Mouse (Mus musculus) forebrain, embryonic 11.5 days (tissue): ENCODE data around the gene Pik3ip1. TPM values are rescaled to one million over a fixed set of nuclear protein-coding genes. Genes with fewer than 3 reads are reported as not detected.

ENCODE experiments used
- ATAC-seq: fragments of 200-750 bp; cut with Nextera tagmentation; replicated peaks from 2 replicates; pipeline ENCODE4 v1.8.0; 2017; ENCODE audit warnings: moderate TSS enrichment; ENCODE audit not compliant: low FRiP score
- DNase-seq: peaks from one replicate; pipeline ENCODE4 v3.0.0-alpha.2; 2017; ENCODE audit warnings: low spot score
- H3K27ac ChIP-seq: fragments of 300-500 bp; sonication (generic); 2 replicates; pipeline ENCODE4 v1.5.1; 2014; ENCODE audit warnings: low read depth, low read length
- H3K27me3 ChIP-seq: fragments of 300-500 bp; sonication (generic); 2 replicates; pipeline ENCODE4 v1.6.1; 2014; ENCODE audit warnings: mild to moderate bottlenecking, low read length, mixed read lengths; ENCODE audit not compliant: control insufficient read depth, insufficient read depth
- H3K36me3 ChIP-seq: fragments of 300-500 bp; sonication (generic); 2 replicates; pipeline ENCODE4 v1.6.1; 2014; ENCODE audit warnings: mild to moderate bottlenecking, low read length, moderate library complexity, mixed read lengths; ENCODE audit not compliant: control insufficient read depth, insufficient read depth
- H3K4me1 ChIP-seq: fragments of 300-500 bp; sonication (generic); replicated peaks from 2 replicates; pipeline ENCODE4 v1.6.1; 2014; ENCODE audit warnings: low read length, mixed read lengths; ENCODE audit not compliant: control insufficient read depth, insufficient read depth
- H3K4me2 ChIP-seq: fragments of 300-500 bp; sonication (generic); 2 replicates; pipeline ENCODE4 v1.6.1; 2014; ENCODE audit warnings: low read depth, mild to moderate bottlenecking, low read length, moderate library complexity, mixed read lengths; ENCODE audit not compliant: severe bottlenecking
- H3K4me3 ChIP-seq: fragments of 300-500 bp; sonication (generic); 2 replicates; pipeline ENCODE4 v1.5.1; 2014; ENCODE audit warnings: low read depth, low read length
- H3K9ac ChIP-seq: fragments of 300-500 bp; sonication (generic); 2 replicates; pipeline ENCODE4 v1.6.1; 2014; ENCODE audit warnings: low read length
- H3K9me3 ChIP-seq: fragments of 300-500 bp; sonication (generic); 2 replicates; pipeline ENCODE4 v1.6.1; 2016; ENCODE audit warnings: low read length, mixed read lengths; ENCODE audit not compliant: control insufficient read depth
- WGBS: fragments of 180-500 bp; shearing (Covaris S2); extraction: QIAGEN DNeasy Blood & Tissue Kit; methylation state at CpG from one replicate; pipeline ENCODE4 v1.1.7; 2014; 5-methylcytosine and 5-hydroxymethylcytosine counted together
- polyA plus RNA-seq: library from polyadenylated mRNA; unstranded; fragments of >200 nt; fragmentation: Nextera tagmentation; extraction: Ambion mirVana; gene quantifications from 2 replicates; pipeline ENCODE4 v1.2.1, GENCODE M21; 2014

Gene Pik3ip1
- polyA plus RNA-seq, 1 experiment from 2014 or later, result 9.7 TPM

GRCm38 (mm10) chr11:3310789-3311585 lies 19.2 kb upstream of the Pik3ip1 start:
- Histone ChIP-seq H3K36me3 (peaks cover 33% of the 10 kb centered on the region), H3K9me3 (no peaks in the 10 kb centered on the region), H3K27ac (no peak overlapping the region), H3K4me2 (no peak overlapping the region), H3K27me3 (no peaks in the 10 kb centered on the region), H3K4me3 (no peak overlapping the region), H3K4me1 (no peaks in the 10 kb centered on the region), H3K9ac (no peak overlapping the region)
- DNase-seq (peak; percentile 39), ATAC-seq (no peak)
- 92% methylated on average over 10 of the region's 10 CpGs for WGBS

GRCm38 (mm10) chr11:3311586-3312347 lies 18.4 kb upstream of the Pik3ip1 start:
- H3K36me3 ChIP-seq, result peaks cover 29% of the 10 kb centered on the region

GRCm38 (mm10) chr11:3313294-3313693 lies 16.9 kb upstream of the Pik3ip1 start:
- no peaks in the 10 kb centered on the region for H3K9me3 ChIP-seq
- peaks cover 17% of the 10 kb centered on the region for H3K36me3 ChIP-seq
- no peak overlapping the region for H3K4me3 ChIP-seq
- H3K4me1 ChIP-seq, result no peaks in the 10 kb centered on the region
- H3K4me2 ChIP-seq, result no peak overlapping the region
- no peak for ATAC-seq
- peak; percentile 35 for DNase-seq
- 91% methylated on average over 1 of the region's 1 CpGs for WGBS
- H3K27ac ChIP-seq, result no peak overlapping the region
- H3K9ac ChIP-seq, result no peak overlapping the region
- H3K27me3 ChIP-seq, result no peaks in the 10 kb centered on the region

More at GRCm38 (mm10) chr11:3311586-3312347, 18.4 kb upstream of the Pik3ip1 start:
- Histone ChIP-seq H3K4me3 (no peak overlapping the region), H3K9ac (no peak overlapping the region), H3K4me2 (no peak overlapping the region), H3K9me3 (no peaks in the 10 kb centered on the region), H3K27ac (no peak overlapping the region), H3K27me3 (no peaks in the 10 kb centered on the region), H3K4me1 (no peaks in the 10 kb centered on the region)
- DNase-seq (peak; percentile 50), ATAC-seq (no peak)
- WGBS, result 87% methylated on average over 10 of the region's 10 CpGs

- H3K27ac ChIP-seq, result no peak overlapping the region
- H3K4me1 ChIP-seq, result no peaks in the 10 kb centered on the region
- ATAC-seq, result 0 out of 2 replicates have a peak, but pooled peaks have one; percentile 35
- WGBS, result 33% methylated on average over 2 of the region's 2 CpGs
- no peak overlapping the region for H3K9ac ChIP-seq
- H3K4me2 ChIP-seq, result no peak overlapping the region
- no peaks in the 10 kb centered on the region for H3K9me3 ChIP-seq
- peak; percentile 75 for DNase-seq
- H3K36me3 ChIP-seq, result peaks cover 13% of the 10 kb centered on the region
- H3K4me3 ChIP-seq, result no peak overlapping the region
- no peaks in the 10 kb centered on the region for H3K27me3 ChIP-seq
These were observed 16.1 kb upstream of the Pik3ip1 start for GRCm38 (mm10) chr11:3314148-3314547.

GRCm38 (mm10) chr11:3318286-3318685 lies 11.9 kb upstream of the Pik3ip1 start:
- no peaks in the 10 kb centered on the region for H3K9me3 ChIP-seq
- no peak for ATAC-seq
- H3K4me3 ChIP-seq, result no peak overlapping the region
- H3K36me3 ChIP-seq, result no peaks in the 10 kb centered on the region
- H3K9ac ChIP-seq, result no peak overlapping the region
- H3K27ac ChIP-seq, result no peak overlapping the region
- no peak for DNase-seq
- H3K4me1 ChIP-seq, result no peaks in the 10 kb centered on the region
- no peak overlapping the region for H3K4me2 ChIP-seq
- no peaks in the 10 kb centered on the region for H3K27me3 ChIP-seq
- WGBS, result 95% methylated on average over 3 of the region's 3 CpGs

- H3K4me3 ChIP-seq, result no peak overlapping the region
- WGBS, result 82% methylated on average over 5 of the region's 5 CpGs
- H3K4me2 ChIP-seq, result no peak overlapping the region
- H3K9me3 ChIP-seq, result no peaks in the 10 kb centered on the region
- H3K36me3 ChIP-seq, result no peaks in the 10 kb centered on the region
- no peak overlapping the region for H3K9ac ChIP-seq
- ATAC-seq (no peak), DNase-seq (no peak)
- H3K27ac ChIP-seq, result no peak overlapping the region
- no peaks in the 10 kb centered on the region for H3K27me3 ChIP-seq
- H3K4me1 ChIP-seq, result peaks cover 11% of the 10 kb centered on the region; the same call in 1 of the 2 replicates
These were observed 1.9 kb upstream of the Pik3ip1 start for GRCm38 (mm10) chr11:3328271-3328670.

GRCm38 (mm10) chr11:3328806-3329775 lies 1.1 kb upstream of the Pik3ip1 start:
- Histone ChIP-seq H3K9me3 (no peaks in the 10 kb centered on the region), H3K4me2 (no peak overlapping the region), H3K36me3 (no peaks in the 10 kb centered on the region), H3K27me3 (no peaks in the 10 kb centered on the region), H3K4me1 (peaks cover 11% of the 10 kb centered on the region; the same call in 1 of the 2 replicates), H3K9ac (no peak overlapping the region), H3K4me3 (no peak overlapping the region), H3K27ac (no peak overlapping the region)
- 84% methylated on average over 11 of the region's 11 CpGs for WGBS
- ATAC-seq (no peak), DNase-seq (no peak)

- ATAC-seq, result no peak
- 1% methylated on average over 9 of the region's 9 CpGs for WGBS
These were observed 365 bp downstream of the Pik3ip1 start for GRCm38 (mm10) chr11:3330566-3330965.

More at GRCm38 (mm10) chr11:3330566-3330965, 365 bp downstream of the Pik3ip1 start:
- peak; percentile 77 for DNase-seq
- H3K36me3 ChIP-seq, result no peaks in the 10 kb centered on the region
- H3K27me3 ChIP-seq, result no peaks in the 10 kb centered on the region
- peak overlapping the region; percentile 39 for H3K4me3 ChIP-seq
- peak overlapping the region; percentile 98 for H3K4me2 ChIP-seq
- no peak overlapping the region for H3K27ac ChIP-seq
- H3K9me3 ChIP-seq, result no peaks in the 10 kb centered on the region
- H3K9ac ChIP-seq, result peak overlapping the region; percentile 64
- peaks cover 11% of the 10 kb centered on the region; the same call in 1 of the 2 replicates for H3K4me1 ChIP-seq
